Mouse (Mus musculus) lung, postnatal 14 days (tissue): ENCODE measurements around the gene 4933427I04Rik.

ENCODE experiments used
- DNase-seq: peaks from one replicate; pipeline ENCODE4 v3.0.0; 2021

The 4933427I04Rik gene

DNA sequence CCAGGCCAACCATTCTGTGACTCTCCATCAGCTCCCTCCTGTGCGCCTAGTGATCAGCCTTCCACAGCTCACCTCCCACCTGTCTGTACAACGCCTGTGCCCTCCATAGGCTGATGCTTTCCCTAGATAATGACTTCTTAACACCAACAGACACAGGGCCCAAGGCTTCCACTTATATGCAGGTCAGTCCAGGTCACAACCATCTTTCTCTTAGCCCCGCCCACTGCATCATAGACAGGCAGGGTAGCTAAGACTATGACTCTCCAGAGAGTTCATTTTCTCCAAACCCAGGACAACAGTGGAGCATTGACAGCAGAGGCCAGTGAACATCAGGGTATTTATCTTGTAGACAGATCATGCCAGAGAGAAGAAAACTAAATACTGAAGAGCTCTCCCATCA is at the start of gene 4933427I04Rik:
Gene 4933427I04Rik, plus strand, starts transcription at position 301 of the 400 bp plus-strand sequence.
- DNase-seq = no peak

DNA sequence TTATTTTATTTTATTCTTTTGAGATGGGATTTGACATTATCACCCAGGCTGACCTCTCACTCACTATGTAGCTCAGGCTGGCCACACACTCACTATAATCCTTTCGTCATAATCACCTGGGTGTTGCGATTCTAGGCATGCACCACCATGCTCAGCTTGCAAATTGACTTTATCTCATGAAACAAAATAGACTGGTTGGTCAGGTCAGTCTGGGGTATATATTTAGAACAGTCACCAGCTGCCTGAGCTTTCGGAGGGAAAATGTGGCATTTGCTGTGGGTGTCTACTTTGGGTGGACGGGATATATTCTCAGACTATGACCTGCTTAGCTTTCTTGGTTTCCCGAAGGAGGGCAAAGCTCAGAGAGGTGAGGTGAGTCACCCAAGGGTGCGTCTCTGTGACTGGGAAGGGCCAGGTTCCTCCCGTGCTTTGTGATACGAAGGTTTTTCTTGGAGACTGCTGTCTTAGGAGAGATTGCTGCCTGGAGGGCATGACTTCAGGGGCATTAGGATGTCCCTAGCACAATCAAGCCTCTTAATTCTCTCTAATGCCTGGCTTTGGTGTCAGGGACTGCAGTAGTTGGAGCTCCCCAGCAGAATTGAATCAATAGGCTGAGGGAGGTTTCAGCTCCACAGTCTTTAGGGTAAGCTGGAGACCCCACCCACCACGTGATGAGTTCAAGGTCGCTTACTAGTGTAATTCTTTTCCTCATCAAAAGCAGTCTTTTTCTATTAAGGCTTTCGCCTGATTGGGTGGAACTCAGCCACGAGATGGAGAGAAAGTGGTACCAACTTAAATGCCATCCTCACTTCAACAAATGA is 48.8 kb upstream of the 4933427I04Rik start:
- no peak for DNase-seq

DNA sequence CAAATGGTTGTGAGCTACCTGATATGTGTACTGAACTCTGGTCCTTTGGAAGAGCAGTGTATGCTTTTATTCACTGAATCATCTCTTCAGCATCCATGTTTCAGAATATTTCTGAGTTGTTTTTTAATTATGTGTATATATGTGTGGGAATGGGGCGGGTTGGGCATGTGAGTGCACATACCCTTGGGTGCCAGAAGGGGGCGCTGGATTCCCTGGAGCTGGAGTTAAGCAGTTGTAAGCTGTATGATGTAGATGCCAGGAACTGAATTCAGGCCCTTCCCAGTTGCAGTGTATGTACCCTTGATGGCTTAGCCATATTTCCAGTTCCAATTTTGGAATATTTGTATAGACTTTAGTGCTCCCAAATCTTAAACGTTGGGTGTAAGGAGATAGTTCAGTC is 47.0 kb upstream of the 4933427I04Rik start:
- DNase-seq = no peak

DNA sequence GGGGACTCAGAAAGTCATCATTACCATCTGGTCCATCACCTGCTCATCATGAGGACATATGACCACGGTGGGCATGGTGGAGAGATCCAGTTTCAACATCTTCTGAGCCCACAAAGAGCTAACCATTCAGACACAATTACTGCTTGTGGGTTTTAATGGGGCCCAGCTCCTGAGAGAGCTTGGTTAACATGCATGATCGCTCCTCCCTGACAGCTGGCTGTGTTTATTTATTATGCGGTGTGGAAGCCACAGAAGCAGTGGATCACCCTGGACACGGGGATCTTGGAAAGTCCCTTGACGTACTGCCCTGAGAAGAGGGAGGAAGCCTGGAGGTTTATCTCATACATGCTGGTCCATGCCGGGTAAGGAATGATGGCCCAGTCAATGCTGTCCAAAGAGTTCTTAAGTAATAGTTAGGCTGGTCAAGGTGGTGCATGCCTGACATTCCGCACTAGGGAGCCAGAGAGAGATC is 45.4 kb upstream of the 4933427I04Rik start:
- DNase-seq = no peak

DNA sequence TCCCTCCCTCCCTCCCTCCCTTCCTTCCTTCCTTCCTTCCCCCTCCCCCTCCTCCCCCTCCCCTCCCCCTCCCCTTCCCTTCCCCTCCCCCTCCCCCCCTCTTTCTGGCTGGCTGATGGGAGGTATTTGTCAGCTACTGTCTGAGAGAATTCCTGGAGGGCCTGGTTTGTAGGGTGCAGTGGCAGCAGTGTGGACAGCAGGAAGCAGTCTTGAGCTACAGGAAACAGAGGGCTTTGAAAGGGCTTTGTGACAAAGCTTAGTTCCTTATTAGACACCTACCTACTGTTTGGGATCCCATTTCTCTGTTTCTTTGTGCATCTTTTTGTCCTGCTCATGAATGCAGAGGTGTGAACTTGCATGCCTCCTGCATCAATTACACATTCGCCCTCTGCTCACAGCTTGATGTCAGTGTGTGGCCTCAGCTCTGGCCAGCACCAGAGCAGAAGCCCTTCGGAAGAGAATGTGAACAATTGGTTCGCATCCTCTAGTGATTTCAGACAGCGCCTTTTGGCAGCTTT is 40.3 kb upstream of the 4933427I04Rik start:
- DNase-seq = peak; percentile 24

DNA sequence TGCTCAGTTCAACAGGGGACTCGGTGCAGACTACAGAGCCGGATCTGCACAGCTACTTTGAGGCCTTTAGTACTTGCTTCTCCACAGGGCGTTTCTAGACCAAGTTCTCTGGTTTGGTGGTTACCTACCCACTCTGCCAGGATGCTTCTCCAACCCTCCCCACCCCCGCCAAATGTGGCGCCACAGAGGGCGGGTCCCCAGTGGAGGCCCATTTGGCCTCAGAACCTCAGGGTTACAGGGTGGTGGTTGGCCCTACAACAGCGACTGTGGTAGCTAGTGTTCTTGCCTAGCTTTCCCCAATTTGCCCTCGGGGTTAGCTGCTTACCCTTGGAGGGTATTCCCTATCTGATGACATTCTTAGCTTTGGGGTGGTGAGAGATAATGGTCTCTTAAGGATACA is 17.4 kb upstream of the 4933427I04Rik start:
- no peak for DNase-seq

DNA sequence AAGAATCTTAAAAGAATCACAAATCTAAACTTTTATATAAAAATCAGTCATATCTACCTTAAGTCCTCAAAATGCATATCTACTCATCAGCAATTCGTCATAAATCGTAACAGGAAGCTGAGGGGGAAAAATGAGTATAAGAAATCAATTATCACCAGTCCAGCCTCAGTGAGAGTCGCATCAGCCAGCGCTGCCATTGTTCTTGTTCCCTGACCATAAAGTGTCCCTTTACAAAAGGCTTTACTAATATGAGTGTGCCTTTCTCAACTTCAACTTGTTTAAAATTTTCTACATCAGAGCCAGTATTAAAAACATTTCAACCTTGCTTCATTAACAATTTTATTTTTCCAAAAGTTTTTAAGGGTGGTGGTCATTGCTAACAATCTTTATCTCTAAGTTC is 2.6 kb upstream of the 4933427I04Rik start:
- DNase-seq = no peak

DNA sequence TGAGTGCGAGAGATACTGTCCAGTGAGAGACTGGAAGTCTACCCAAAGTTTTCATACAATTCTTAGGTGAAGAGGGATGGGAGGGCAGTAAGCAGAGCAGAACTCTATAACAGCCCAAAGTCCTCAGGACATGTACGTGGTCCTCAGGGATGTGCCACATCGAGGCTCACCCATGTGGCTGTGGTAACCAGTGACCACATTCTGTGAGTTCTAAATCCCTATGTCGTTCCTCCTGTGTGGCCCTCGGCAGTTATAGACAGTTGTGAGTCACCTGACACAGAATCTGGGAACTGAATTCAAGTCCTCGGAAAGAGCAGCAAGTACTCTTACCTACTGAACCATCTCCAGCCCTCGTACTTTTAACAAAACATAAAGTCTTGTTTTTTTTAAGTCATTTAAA is 1.4 kb upstream of the 4933427I04Rik start:
- no peak for DNase-seq

DNA sequence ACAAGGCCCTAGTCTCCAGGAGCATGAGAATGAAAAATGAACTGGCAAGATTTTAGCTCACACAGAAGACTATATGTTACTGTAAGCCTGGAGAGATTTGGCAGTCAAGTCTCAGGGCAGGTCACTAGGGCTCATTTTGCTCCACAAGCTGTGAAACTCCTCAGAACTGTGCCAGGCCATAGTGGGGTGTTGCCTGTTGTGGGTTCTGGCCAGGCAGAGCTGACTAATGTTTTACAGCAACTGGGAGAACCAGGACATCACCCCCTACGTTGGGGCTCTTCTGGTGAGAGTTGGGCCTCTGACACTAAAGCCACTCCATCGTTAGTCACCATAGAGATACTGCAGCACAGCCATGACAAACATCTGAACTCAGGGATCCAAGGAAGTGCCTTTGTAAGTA is 324 bp downstream of the 4933427I04Rik start:
- DNase-seq = no peak

DNA sequence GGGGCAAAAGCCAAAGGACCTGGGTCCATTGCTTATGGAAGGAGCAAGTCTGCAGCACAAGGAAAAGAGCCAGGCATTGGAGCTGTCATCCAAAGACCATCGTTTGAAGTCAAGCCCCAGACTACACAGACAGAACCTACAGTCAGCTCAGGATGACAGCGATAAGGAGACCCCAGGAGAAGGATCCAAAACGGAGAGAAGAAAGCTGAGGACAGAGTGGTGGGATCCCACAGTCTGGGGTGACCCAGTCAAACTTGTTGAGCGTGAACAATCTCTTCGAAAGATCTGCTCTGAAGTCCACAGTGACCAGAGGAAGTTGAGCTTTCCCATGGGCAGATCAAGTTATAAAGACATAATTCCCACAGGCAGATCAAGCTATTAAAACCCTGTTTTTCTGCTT is 1.1 kb downstream of the 4933427I04Rik start:
- no peak for DNase-seq

DNA sequence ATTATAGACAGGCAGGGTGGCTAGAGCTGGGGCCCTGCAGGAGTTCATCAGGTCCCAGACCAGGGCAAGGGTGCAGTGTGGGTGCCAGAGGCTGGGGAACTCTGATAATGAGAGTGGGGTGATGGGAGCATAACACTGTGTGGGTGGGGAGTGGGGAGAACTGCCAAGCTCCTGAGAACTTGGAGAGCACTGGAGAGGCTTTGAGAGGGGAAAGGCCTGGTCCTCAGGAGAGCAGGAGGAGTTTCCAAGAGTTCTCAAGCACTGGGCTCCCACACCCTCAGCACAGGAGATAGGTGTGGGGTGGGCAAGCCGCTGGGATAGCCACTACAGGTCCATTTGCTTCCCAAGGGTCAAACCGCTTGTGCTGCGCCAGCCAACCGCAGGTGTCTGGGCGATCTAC is 34.2 kb downstream of the 4933427I04Rik start:
- peak; percentile 72 for DNase-seq

DNA sequence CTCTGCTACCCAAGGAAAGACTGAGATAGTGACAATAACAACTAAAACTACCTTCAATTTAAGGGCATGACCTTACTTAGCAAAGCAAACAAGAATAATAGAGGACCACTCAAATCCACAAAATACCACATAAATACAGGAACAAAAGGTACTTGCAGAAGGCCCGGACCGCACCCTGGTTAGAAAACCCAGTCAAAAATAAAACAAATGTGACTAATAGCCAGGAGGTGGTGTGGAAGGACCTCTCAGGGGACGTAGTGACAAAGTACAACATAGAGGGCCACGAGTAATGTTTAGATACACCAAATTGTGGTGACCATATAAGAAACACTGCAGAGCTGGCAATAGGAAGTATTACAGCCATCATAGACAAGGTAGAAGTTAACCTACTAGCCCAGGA is 34.8 kb downstream of the 4933427I04Rik start:
- no peak for DNase-seq

DNA sequence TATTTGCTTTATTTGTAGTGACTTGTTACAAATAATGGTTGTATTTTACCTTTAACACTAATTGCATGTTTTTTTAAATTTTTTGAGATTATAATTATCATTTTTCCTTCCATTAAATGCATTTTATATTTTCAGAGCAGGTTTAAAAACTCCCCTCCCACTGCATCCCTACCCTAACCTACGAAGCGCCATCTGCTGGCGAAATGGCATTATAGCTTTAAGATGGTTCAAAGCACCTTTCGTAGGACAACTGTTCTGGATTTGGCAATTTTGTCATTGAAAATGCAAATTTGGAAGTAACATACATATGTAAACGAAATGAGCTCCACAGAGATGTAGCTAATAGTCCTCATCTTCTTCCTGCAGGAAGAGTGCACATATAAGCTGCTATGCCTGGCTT is 39.2 kb downstream of the 4933427I04Rik start:
- DNase-seq = peak; percentile 72

DNA sequence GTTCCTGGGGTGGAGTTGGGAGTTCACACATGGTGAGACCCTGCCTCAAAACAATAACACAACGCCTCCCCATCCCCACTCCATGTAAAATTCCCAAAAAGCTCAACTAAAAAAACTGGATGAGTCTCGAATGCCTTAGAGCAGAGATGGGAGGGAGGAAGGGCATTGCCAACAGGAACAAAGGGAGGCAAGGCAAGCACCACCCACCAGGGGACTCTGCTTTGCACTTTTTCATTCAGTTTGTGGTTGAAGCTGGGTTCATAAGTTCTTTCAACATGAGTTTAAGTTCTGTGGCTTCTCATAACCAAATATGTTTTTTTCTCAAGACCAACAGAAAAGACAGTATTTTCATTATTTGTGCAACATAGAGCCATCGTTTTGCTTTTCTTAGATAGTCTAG is 44.0 kb downstream of the 4933427I04Rik start:
- DNase-seq = no peak

DNA sequence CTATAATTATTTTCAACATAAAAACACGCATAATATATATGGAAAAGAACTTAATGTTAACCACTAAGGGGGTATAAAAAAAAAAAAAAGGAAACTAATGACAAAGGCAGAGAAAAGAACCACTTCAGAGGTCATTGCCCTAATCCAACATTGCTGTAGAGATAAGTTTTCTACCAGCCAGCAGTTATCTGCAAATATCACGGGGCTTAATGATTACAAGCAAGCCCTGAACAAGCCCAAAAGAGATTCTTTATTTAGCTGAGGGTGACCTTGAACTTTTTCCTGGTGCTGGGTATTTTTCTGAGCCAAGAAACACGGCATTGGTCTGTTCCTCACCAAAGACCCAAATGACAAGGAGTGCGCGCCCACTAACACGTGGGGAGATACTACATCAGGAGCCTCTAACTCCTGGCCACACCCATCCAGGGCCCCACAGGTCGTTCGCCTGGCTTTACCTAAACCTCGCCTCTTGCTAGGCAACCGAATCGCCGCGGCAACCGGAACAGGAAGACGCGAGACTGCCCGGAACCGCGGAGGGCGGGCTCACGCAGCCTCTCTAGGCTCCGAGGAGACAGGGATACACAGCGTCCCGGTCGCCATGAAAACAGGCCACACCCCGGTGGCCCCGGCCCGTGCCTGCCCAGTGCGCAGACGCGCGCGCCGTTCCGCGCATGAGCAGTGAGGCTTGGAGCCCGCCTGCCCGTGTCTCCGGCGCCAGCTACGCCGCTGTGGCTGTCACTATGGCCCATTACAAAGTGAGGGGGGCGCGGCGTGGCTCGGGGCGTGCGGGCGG is 45.0 kb downstream of the 4933427I04Rik start, which contains the start of gene Mycbp:
Gene Mycbp, plus strand, starts transcription at position 500 of the 793 bp plus-strand sequence.
- DNase-seq = peak; percentile 99

DNA sequence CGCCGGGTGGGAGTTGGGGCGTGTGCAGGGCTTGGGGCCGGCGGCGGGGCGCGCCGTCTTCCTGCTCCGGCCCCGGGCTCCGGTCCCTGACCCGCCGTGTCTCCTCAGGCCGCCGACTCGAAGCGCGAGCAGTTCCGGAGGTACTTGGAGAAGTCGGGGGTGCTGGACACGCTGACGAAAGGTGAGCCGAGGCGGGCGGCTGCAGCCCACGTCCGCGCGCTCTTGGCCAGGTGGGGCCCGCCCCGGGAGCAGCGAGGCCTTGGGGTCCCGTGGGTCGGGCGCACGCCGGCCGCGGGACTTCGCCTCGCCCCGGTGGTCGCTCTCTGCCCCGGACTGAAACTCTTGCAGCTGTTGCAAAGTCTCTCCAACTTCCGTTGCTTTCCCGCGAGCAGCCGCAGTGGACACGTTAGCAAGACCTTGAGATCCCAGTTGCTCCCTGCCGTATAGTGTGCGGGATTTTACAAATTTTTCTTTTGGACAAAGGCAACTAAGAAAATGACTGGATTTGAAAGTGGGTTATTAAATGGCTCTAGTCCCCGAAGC is 45.7 kb downstream of the 4933427I04Rik start:
- DNase-seq = no peak

DNA sequence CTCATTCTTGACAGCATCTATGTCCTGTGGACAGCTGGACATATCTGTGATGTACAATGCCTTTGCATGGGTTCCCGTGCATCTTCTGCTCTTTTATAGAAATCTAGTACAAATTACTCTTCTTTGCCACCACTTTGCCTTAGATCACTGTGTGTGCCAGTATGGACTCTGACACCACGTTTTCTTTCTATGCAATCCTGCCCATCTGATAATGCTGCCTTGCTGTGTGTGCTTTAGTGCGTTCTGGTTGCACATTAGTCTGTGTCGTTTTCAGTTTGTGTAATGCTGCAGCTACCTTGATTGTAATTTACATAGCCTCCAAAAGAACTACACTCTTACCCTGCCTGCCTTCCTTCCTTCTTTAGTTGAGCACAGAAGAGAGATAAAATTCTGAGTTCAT is 52.0 kb downstream of the 4933427I04Rik start:
- DNase-seq = no peak

DNA sequence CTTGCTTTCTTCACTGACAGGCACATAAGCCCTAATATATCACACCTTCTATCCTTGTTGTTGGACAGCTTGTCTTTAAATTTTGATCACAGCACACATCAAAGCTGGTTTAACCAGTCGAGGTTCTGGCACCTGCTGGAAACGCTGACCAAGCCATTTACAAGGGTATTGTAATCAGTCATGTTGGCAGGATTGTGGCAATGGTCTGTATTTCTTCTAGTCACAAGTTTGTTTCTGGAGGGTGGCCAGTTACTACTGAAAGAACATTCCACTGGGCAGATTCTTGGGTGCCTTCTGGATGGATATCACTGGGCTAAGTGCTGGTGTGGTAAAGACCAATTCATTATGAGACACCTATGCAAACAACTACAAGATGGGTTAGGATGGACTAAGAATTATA is 53.0 kb downstream of the 4933427I04Rik start:
- DNase-seq = no peak
